Mouse (Mus musculus) limb, embryonic 14.5 days (tissue): Measurements from ENCODE around the gene Gfpt1. TPM values are rescaled to one million over a fixed set of nuclear protein-coding genes. Genes with fewer than 3 reads are reported as not detected.

ENCODE experiments used
- ATAC-seq: fragments of 200-750 bp; cut with Nextera tagmentation; 2 replicates; pipeline ENCODE4 v1.8.0; 2017; ENCODE audit warnings: low read depth, moderate number of reproducible peaks, moderate TSS enrichment; ENCODE audit not compliant: low FRiP score
- DNase-seq: peaks from one replicate; pipeline ENCODE4 v3.0.0-alpha.2; 2015; ENCODE audit warnings: low spot score
- H3K27ac ChIP-seq: fragments of 300-500 bp; sonication (generic); replicated peaks from 2 replicates; pipeline ENCODE4 v1.5.1; 2014; ENCODE audit warnings: low read depth, mild to moderate bottlenecking, low read length, moderate library complexity, mixed read lengths
- H3K27me3 ChIP-seq: fragments of 300-500 bp; sonication (generic); 2 replicates; pipeline ENCODE4 v1.6.1; 2014; ENCODE audit warnings: low read length, mixed read lengths; ENCODE audit not compliant: control insufficient read depth, insufficient read depth
- H3K36me3 ChIP-seq: fragments of 300-500 bp; sonication (generic); 2 replicates; pipeline ENCODE4 v1.6.1; 2014; ENCODE audit warnings: mild to moderate bottlenecking, low read length, moderate library complexity, mixed read lengths; ENCODE audit not compliant: control insufficient read depth, insufficient read depth
- H3K4me1 ChIP-seq: fragments of 300-500 bp; sonication (generic); 2 replicates; pipeline ENCODE4 v1.6.1; 2014; ENCODE audit warnings: antibody characterized with exemption, low read length, mixed read lengths; ENCODE audit not compliant: control insufficient read depth, insufficient read depth
- H3K4me2 ChIP-seq: fragments of 300-500 bp; sonication (generic); replicated peaks from 2 replicates; pipeline ENCODE4 v1.6.1; 2014; ENCODE audit warnings: low read depth, mild to moderate bottlenecking, low read length, moderate library complexity; ENCODE audit not compliant: severe bottlenecking
- H3K4me3 ChIP-seq: fragments of 300-500 bp; sonication (generic); replicated peaks from 2 replicates; pipeline ENCODE4 v1.5.1; 2014; ENCODE audit warnings: low read length
- H3K9ac ChIP-seq: fragments of 300-500 bp; sonication (generic); 2 replicates; pipeline ENCODE4 v1.6.1; 2014; ENCODE audit warnings: mild to moderate bottlenecking, low read depth, low read length, moderate library complexity; ENCODE audit not compliant: severe bottlenecking
- H3K9me3 ChIP-seq: fragments of 300-500 bp; sonication (generic); 2 replicates; pipeline ENCODE4 v1.6.1; 2016; ENCODE audit warnings: low read length; ENCODE audit not compliant: control insufficient read depth
- POLR2A ChIP-seq: fragments of 200-500 bp; IDR thresholded peaks from 2 replicates; pipeline ENCODE4 v1.8.0; 2012; ENCODE audit warnings: inconsistent platforms, mild to moderate bottlenecking, moderate library complexity, borderline replicate concordance; ENCODE audit not compliant: insufficient read depth, insufficient read length; ENCODE audit errors: extremely low read depth
- WGBS: fragments of 180-500 bp; shearing (Covaris S2); extraction: QIAGEN DNeasy Blood & Tissue Kit; methylation state at CpG from one replicate; pipeline ENCODE4 v1.1.7; 2014; 5-methylcytosine and 5-hydroxymethylcytosine counted together
- polyA plus RNA-seq, 2 experiments: library from polyadenylated mRNA; depleted of rRNA in 1 of 2; stranded (reverse) in 1 of 2; unstranded in 1 of 2; fragments of >200 nt; fragmentation: Nextera tagmentation in 1 of 2; extraction: Ambion mirVana in 1 of 2; gene quantifications; 2 replicates each; pipeline versions ENCODE4 v1.2.1 to v1.2.3; 2012 to 2014

The Gfpt1 gene
- polyA plus RNA-seq, 2 experiments: 21.5 to 35.8 TPM

DNA sequence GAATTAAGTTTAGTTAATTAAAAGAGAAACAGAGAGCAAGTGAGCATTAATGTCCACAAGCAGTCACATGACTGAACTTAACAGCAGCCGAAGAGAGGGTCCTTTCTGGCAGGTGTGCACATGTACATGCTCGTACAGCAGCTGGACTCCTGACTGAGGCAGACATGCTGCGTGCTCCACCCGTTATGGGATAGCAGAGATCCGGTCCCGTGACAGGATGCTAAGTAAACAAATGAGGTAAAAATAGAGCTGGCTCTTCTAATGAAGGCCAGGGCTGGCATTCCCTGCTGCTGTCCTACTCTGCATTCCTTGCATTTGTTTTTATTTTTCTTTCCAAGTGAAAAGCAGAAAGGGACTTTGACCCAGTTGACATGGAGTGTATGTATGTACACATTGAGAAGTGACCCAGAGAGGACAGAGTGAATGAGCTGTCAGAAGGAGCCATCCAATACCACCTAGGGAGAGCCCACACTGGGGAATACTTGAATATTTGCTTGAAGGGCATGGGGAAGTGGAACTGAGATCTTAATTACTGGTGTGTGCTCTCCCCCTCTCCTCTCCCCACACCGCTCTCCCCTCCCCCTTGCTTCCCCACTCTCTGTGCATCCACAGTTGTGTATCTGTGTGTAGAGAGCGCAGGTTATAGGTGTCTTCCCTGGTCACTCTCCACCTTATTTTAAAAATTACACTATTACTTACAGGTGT, 84.6 kb downstream of the Gfpt1 start:
- no peaks in the 10 kb centered on the region for H3K36me3 ChIP-seq
- peaks cover 3% of the 10 kb centered on the region; the same call in 1 of the 2 replicates for H3K9me3 ChIP-seq
- WGBS: 56% methylated on average over 8 of the region's 8 CpGs
- H3K4me3 ChIP-seq: no peak overlapping the region
- TF ChIP-seq POLR2A: no peak
- no peak for DNase-seq
- no peak for ATAC-seq
- no peak overlapping the region for H3K4me2 ChIP-seq
- H3K9ac ChIP-seq: no peak overlapping the region
- no peaks in the 10 kb centered on the region for H3K27me3 ChIP-seq
- no peak overlapping the region for H3K27ac ChIP-seq
- peaks cover 4% of the 10 kb centered on the region; the same call in 1 of the 2 replicates for H3K4me1 ChIP-seq

DNA sequence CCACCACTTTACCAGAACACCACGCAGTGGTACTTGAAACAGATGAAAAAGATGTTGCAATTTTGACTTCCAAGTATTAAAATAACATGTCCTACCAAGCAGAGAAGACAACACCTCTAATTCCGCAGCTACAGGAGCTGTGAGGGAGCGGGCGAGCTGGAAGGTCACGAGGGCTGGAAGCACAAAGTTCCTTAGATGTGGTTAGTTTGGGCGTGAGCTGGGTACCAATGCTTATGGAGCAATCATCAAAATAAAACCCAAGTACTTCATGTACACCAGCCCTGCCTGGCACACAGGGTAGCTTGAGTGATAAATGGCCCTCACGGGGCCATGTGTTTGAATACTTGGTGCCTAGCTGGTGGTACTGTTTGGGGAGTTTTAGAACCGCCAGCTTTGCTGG, 87.2 kb downstream of the Gfpt1 start:
- 80% methylated on average over 8 of the region's 8 CpGs for WGBS
- Histone ChIP-seq H3K9me3 (peaks cover 3% of the 10 kb centered on the region; the same call in 1 of the 2 replicates), H3K4me3 (no peak overlapping the region)

DNA sequence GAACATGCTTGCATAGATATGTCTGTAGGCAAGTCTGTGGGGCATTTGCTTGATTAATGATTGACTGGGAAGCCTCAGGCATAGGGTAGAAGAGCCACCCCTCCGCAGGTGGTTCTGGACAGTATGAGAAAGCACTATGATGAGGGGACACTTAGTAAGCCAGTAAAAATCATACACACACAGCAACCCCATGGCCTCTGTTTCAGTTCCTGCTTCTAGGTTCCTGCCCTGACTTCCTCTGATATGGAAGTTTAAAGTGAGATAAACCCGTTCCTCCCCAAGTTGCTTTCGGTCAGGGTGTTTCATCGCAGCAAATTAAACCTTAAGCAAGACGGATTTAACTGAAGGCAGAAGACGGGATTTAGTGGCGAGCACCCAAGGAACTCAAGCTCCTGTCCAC, 88.0 kb downstream of the Gfpt1 start:
- Histone ChIP-seq H3K4me3 (no peak overlapping the region), H3K27ac (no peak overlapping the region), H3K4me1 (peaks cover 4% of the 10 kb centered on the region; the same call in 1 of the 2 replicates), H3K4me2 (no peak overlapping the region), H3K27me3 (no peaks in the 10 kb centered on the region), H3K9ac (no peak overlapping the region), H3K9me3 (peaks cover 3% of the 10 kb centered on the region; the same call in 1 of the 2 replicates), H3K36me3 (peaks cover 10% of the 10 kb centered on the region)
- WGBS: 94% methylated on average over 7 of the region's 7 CpGs
- ATAC-seq (no peak), DNase-seq (no peak)
- no peak for TF ChIP-seq POLR2A

More for the DNA sequence above, 87.2 kb downstream of the Gfpt1 start:
- no peak for ATAC-seq
- Histone ChIP-seq H3K4me2 (no peak overlapping the region), H3K9ac (no peak overlapping the region), H3K4me1 (peaks cover 4% of the 10 kb centered on the region; the same call in 1 of the 2 replicates), H3K36me3 (peaks cover 3% of the 10 kb centered on the region; the same call in 1 of the 2 replicates), H3K27ac (no peak overlapping the region), H3K27me3 (no peaks in the 10 kb centered on the region)
- no peak for TF ChIP-seq POLR2A
- DNase-seq: no peak

DNA sequence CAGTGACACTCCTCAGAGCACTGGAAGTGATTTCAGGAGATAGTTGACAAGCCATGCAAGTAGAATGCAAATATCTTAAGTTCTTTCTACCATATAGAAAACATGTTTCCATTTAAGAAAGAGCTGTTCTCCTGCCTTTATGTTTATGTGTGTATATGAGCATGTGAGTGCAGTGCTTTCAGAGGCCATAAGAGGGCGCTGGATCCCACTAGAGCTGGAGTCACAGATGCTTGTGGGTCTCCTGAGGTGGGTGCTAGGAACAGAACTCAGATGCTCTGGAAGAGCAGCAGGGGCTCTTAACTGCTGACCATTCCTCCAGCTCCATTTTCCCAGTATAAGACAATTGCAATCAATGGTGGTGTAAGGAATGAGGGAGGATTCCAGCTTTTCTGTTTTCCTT, 88.4 kb downstream of the Gfpt1 start:
- peaks cover 4% of the 10 kb centered on the region; the same call in 1 of the 2 replicates for H3K4me1 ChIP-seq
- H3K9me3 ChIP-seq: peaks cover 3% of the 10 kb centered on the region; the same call in 1 of the 2 replicates
- H3K27me3 ChIP-seq: no peaks in the 10 kb centered on the region
- 83% methylated on average over 1 of the region's 1 CpGs for WGBS
- no peak for ATAC-seq
- TF ChIP-seq POLR2A: no peak
- H3K36me3 ChIP-seq: peaks cover 15% of the 10 kb centered on the region
- H3K9ac ChIP-seq: no peak overlapping the region
- no peak overlapping the region for H3K27ac ChIP-seq
- H3K4me2 ChIP-seq: no peak overlapping the region
- no peak overlapping the region for H3K4me3 ChIP-seq
- DNase-seq: no peak

DNA sequence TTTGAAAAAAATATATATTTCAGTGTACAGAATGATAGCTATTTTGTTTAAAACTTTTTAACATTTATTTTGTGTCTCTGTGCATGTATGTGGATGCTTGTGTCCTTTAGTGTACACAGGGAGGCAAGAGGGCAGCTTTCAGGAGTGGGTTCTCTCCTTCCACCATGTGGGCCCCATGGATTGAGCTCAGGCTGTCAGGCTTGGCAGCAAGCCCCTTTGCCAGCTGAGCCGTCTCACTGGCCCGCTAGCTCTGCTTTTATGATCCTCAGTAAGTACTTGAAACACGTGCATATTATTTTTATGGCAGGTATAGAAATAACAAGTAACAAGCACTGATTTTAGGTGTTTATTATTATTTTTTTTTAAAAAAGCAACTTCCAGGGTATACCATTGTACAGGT, 90.9 kb downstream of the Gfpt1 start:
- peaks cover 31% of the 10 kb centered on the region for H3K36me3 ChIP-seq
- peaks cover 4% of the 10 kb centered on the region; the same call in 1 of the 2 replicates for H3K4me1 ChIP-seq
- no peak overlapping the region for H3K9ac ChIP-seq
- no peak overlapping the region for H3K27ac ChIP-seq
- WGBS: 47% methylated on average over 3 of the region's 3 CpGs
- no peak for TF ChIP-seq POLR2A
- H3K4me2 ChIP-seq: no peak overlapping the region
- ATAC-seq (no peak), DNase-seq (no peak)
- no peaks in the 10 kb centered on the region for H3K27me3 ChIP-seq
- no peak overlapping the region for H3K4me3 ChIP-seq
- peaks cover 3% of the 10 kb centered on the region; the same call in 1 of the 2 replicates for H3K9me3 ChIP-seq
